Mouse (Mus musculus): Measurements from ENCODE around the gene Mrpl21.

The Mrpl21 gene

GRCm38 (mm10) chr19:3341021-3341420, 58.3 kb downstream of the Mrpl21 start:
- no peak for DNase-seq
